In genomic region chr11:98922307-98922706, GRCm38 (mm10) we compare ENCODE assay signal across 8 mouse cellular contexts. TPM values are rescaled to one million over a fixed set of nuclear protein-coding genes. Genes with fewer than 3 reads are reported as not detected.
A peak's percentile ranks its signal among the peaks of the same experiment; 100 is the strongest.
DNase-seq lines count a peak whose midpoint lies in the region; ATAC-seq and TF ChIP-seq lines count a peak whose summit lies in the region.
"Not testable (repeated sequence)": the region's sequence is repeated elsewhere in the genome, so short reads cannot be mapped to it uniquely, and the experiment has no call there.

No protein-coding gene starts in this region.

- not testable (repeated sequence) for ATAC-seq in hindbrain, embryonic 13.5 days (ENCODE audit: low FRiP score)

- H3K36me3 ChIP-seq in MEL (ENCODE audit: control insufficient read depth in 1 of 2, insufficient read depth in 2 of 2, low read length in 2 of 2) = peaks cover 20 to 47% of the 10 kb centered on the region in 2 experiments
- H3K36me3 ChIP-seq in hindbrain, embryonic 13.5 days = not testable (repeated sequence)

- peak; percentile 51 for TF ChIP-seq RAD21 in MEL (IDR thresholded peaks at IDR 0.05; ENCODE audit: low read depth, low read length)

- DNase-seq in MEL (ENCODE audit: low read depth, low spot score) = peak; percentile 46
- peak; percentile 71 for DNase-seq in cerebellum, adult 8-10 months
- peak; percentile 68 for DNase-seq in forelimb bud, embryonic 11.5 days (ENCODE audit: low read depth, low spot score)
- peak; percentile 61 for DNase-seq in layer of hippocampus, adult 11-12 months (ENCODE audit: low spot score)
- peak; percentile 65 for DNase-seq in lung, postnatal 25 days (ENCODE audit: low spot score)
- peak; percentile 88 for DNase-seq in retina, postnatal 1 day
- DNase-seq in urinary bladder, postnatal 14 days (ENCODE audit: low spot score) = peak; percentile 65

- peaks cover 28 to 42% of the 10 kb centered on the region in 2 experiments for H3K4me1 ChIP-seq in MEL (ENCODE audit: control insufficient read depth in 1 of 2, insufficient read depth in 2 of 2, low read length in 2 of 2)
- peaks cover 53% of the 10 kb centered on the region for H3K4me1 ChIP-seq in hindbrain, embryonic 13.5 days (replicated peaks)

- not testable (repeated sequence) for TF ChIP-seq EP300 in MEL (IDR thresholded peaks at IDR 0.05; ENCODE audit: low read depth in 1 of 2, low read length in 2 of 2)

- not testable (repeated sequence) for H3K9ac ChIP-seq in MEL (ENCODE audit: control insufficient read depth, low read depth, low read length, poor library complexity, severe bottlenecking); hindbrain, embryonic 13.5 days

- not testable (repeated sequence) for H3K9me3 ChIP-seq in MEL (replicated peaks; ENCODE audit: insufficient read depth, low read length); hindbrain, embryonic 13.5 days

- not testable (repeated sequence) for H3K27ac ChIP-seq in MEL (ENCODE audit: control insufficient read depth, low read depth, low read length)
- H3K27ac ChIP-seq in hindbrain, embryonic 13.5 days = peak overlapping the region; percentile 66

- H3K4me3 ChIP-seq in MEL (ENCODE audit: control insufficient read depth in 1 of 2, insufficient read depth in 1 of 2, low read depth in 2 of 2, low read length in 2 of 2); hindbrain, embryonic 13.5 days: not testable (repeated sequence)

- peak; percentile 42 to 67 (median 64); a peak in 5 of 6 replicates for TF ChIP-seq CTCF in MEL (IDR thresholded peaks at IDR 0.05 in 2 of 3, conservative IDR thresholded peaks at IDR 0.05 in 1 of 3; ENCODE audit: control insufficient read depth in 1 of 3, insufficient read depth in 1 of 3, low read depth in 2 of 3, low read length in 3 of 3, poor library complexity in 1 of 3, severe bottlenecking in 1 of 3)

- TF ChIP-seq POLR2A in MEL (IDR thresholded peaks at IDR 0.05; ENCODE audit: control insufficient read depth in 1 of 2, insufficient read depth in 1 of 2, low read depth in 1 of 2, low read length in 2 of 2, poor library complexity in 1 of 2) = not testable (repeated sequence)

- not testable (repeated sequence) for H3K4me2 ChIP-seq in hindbrain, embryonic 13.5 days

- H3K79me2 ChIP-seq in MEL (ENCODE audit: control insufficient read depth, insufficient read depth, low read length, poor library complexity) = not testable (repeated sequence)

- 43% methylated on average over 10 of the region's 10 CpGs for WGBS in hindbrain, embryonic 13.5 days

- H3K27me3 ChIP-seq in MEL (ENCODE audit: control insufficient read depth in 1 of 2, insufficient read depth in 2 of 2, low read length in 2 of 2); hindbrain, embryonic 13.5 days: not testable (repeated sequence)

TF ChIP-seq in MEL, 35 proteins besides CTCF, POLR2A, EP300 and RAD21:
- TF ChIP-seq ZC3H11A (IDR thresholded peaks at IDR 0.05; ENCODE audit: low read depth, low read length) (peak; percentile 29; the same call in 1 of the 2 replicates), SMC3 (IDR thresholded peaks at IDR 0.05; ENCODE audit: low read depth, low read length) (peak; percentile 70)

RNA-seq across cellular contexts. Expression of gene Rara, which starts 5.3 kb away (rescaled TPM):
- total RNA-seq in MEL (2012; rRNA removed) = 9.8 and 12.1 TPM in 2 replicates
- polyA plus RNA-seq in MEL (2012; ENCODE audit: insufficient read depth in 1 of 2, insufficient read length in 2 of 2, low read depth in 1 of 2, low replicate concordance in 2 of 2, missing spikeins in 1 of 2) = 10 to 100 TPM in 1 of 2 experiments, not detected in 1; 13.7 TPM
- polyA plus RNA-seq in hindbrain, embryonic 13.5 days (2015; fragmentation: Nextera tagmentation; extraction: Ambion mirVana) = 17.1 and 20.3 TPM in 2 replicates

RNA-seq across cellular contexts. Expression of gene Cdc6, which starts 14.7 kb away (rescaled TPM):
- total RNA-seq in MEL (2012; rRNA removed) = 83.4 and 104 TPM in 2 replicates
- 10 to 100 TPM; 56.9 to 69.4 TPM for polyA plus RNA-seq in MEL (2012; ENCODE audit: insufficient read depth in 1 of 2, insufficient read length in 2 of 2, low read depth in 1 of 2, low replicate concordance in 2 of 2, missing spikeins in 1 of 2)
- 5.9 and 6.0 TPM in 2 replicates for polyA plus RNA-seq in hindbrain, embryonic 13.5 days (2015; fragmentation: Nextera tagmentation; extraction: Ambion mirVana)

RNA-seq across cellular contexts. Expression of gene Wipf2, which starts 58.9 kb away (rescaled TPM):
- total RNA-seq in MEL (2012; rRNA removed) = 2.9 and 3.2 TPM in 2 replicates
- polyA plus RNA-seq in MEL (2012; ENCODE audit: insufficient read depth in 1 of 2, insufficient read length in 2 of 2, low read depth in 1 of 2, low replicate concordance in 2 of 2, missing spikeins in 1 of 2) = 1 to 10 TPM in 1 of 2 experiments, not detected in 1; 7.1 TPM
- polyA plus RNA-seq in hindbrain, embryonic 13.5 days (2015; fragmentation: Nextera tagmentation; extraction: Ambion mirVana) = 5.0 TPM in 2 replicates
